Mouse (Mus musculus): ENCODE measurements at regions not wholly inside any gene's neighbourhood (a gene's known extent, or its start where the extent isn't known, plus 50 kb on each side); places are given as distances from the start of the nearest gene placed in this dataset.

- Histone ChIP-seq H3K9ac (replicated peaks) (no peak overlapping the region), H3K27ac (replicated peaks) (no peak overlapping the region), H3K9me3 (no peaks in the 10 kb centered on the region), H3K36me3 (no peaks in the 10 kb centered on the region), H3K27me3 (no peaks in the 10 kb centered on the region), H3K4me3 (no peak overlapping the region), H3K4me1 (no peaks in the 10 kb centered on the region), H3K4me2 (replicated peaks) (no peak overlapping the region)
- WGBS = 16% methylated on average over 1 of the region's 1 CpGs
- peak; percentile 88 for ATAC-seq (replicated peaks)
These were observed 86.9 kb upstream of the Ins1 start for GRCm38 (mm10) chr19:52177088-52177791.

DNA sequence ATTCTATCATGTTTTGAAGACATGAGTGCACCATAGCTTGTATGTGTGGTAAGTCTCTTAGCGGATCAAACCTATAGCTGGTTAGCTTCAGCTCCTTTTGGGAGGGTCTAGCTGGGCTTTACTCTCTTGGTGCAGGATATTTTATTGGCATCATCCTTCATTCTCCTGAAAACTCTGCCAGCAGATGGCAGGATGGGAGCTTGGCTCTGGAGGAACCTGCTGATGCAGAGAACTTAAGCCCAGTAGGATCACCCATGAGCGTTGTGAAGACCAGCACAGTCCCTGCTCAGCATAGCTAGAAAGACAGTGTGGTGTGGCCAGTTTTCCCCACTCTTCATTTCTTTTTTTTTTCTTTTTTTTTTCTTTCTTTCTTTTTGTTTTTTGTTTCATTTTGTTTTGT is 70.3 kb upstream of the Ins1 start:
- no peak overlapping the region for H3K9ac ChIP-seq (replicated peaks)
- no peak for ATAC-seq (replicated peaks)
- no peak overlapping the region for H3K27ac ChIP-seq (replicated peaks)
- no peak overlapping the region for H3K4me3 ChIP-seq
- no peaks in the 10 kb centered on the region for H3K9me3 ChIP-seq
- H3K36me3 ChIP-seq = no peaks in the 10 kb centered on the region
- no peaks in the 10 kb centered on the region for H3K27me3 ChIP-seq
- H3K4me2 ChIP-seq (replicated peaks) = no peak overlapping the region
- H3K4me1 ChIP-seq = no peaks in the 10 kb centered on the region
- 73% methylated on average over 2 of the region's 2 CpGs for WGBS

- Histone ChIP-seq H3K9ac (replicated peaks) (no peak overlapping the region), H3K36me3 (no peaks in the 10 kb centered on the region), H3K4me1 (no peaks in the 10 kb centered on the region), H3K4me3 (no peak overlapping the region), H3K9me3 (no peaks in the 10 kb centered on the region), H3K27ac (replicated peaks) (no peak overlapping the region), H3K27me3 (no peaks in the 10 kb centered on the region), H3K4me2 (replicated peaks) (no peak overlapping the region)
- ATAC-seq (replicated peaks) = no peak
- 28% methylated on average over 4 of the region's 4 CpGs for WGBS
These were observed 64.4 kb upstream of the Ins1 start for GRCm38 (mm10) chr19:52199545-52200284.

- Histone ChIP-seq H3K27me3 (no peaks in the 10 kb centered on the region), H3K4me3 (no peak overlapping the region), H3K4me2 (replicated peaks) (no peak overlapping the region), H3K9ac (replicated peaks) (no peak overlapping the region), H3K9me3 (no peaks in the 10 kb centered on the region), H3K36me3 (no peaks in the 10 kb centered on the region), H3K27ac (replicated peaks) (no peak overlapping the region), H3K4me1 (no peaks in the 10 kb centered on the region)
- 61% methylated on average over 2 of the region's 2 CpGs for WGBS
- ATAC-seq (replicated peaks) = no peak
These were observed 56.4 kb upstream of the Ins1 start for GRCm38 (mm10) chr19:52207725-52208124.

All from forebrain, embryonic 15.5 days (tissue).